Mouse (Mus musculus): Measurements from ENCODE around the gene Stk11ip.

The Stk11ip gene

DNA sequence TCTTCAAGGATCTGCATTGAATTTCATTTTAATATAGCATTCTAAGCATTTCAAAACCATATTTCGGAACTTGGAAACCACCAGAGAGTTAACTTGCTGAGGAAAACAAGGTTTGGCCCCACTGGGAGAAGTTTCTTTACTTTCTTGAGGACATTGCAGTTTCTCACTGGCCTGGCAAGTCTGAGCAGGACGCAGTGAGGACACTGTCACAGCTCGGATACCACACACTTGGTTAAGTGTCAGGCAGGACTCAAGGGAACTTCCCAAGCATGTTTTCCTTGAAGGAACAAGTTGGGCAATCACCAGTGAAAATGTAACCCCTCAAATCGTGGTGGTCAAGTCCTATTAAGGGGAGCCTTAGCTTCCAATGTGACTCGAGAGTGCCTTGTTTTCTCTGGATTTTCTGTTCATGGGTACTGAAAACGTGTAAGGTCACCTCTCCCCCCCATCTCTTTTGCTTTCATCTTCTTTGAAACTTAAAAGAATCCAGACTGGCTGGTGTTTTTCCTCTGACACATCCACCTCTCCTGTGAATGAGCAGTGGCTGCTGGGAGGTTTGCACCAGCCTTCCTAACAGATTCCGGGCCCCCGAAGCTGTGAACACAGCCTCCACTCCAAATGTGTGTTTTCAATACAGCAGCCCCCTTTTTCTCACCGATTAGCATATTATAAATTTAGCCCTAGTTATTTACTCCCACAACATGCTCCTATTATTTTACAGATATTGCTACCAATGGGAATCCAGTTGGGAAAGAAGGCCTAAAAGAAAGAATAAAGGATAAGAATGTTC, 16.9 kb upstream of the Stk11ip start:
- DNase-seq (ENCODE audit: low read depth, low spot score) = no peak

DNA sequence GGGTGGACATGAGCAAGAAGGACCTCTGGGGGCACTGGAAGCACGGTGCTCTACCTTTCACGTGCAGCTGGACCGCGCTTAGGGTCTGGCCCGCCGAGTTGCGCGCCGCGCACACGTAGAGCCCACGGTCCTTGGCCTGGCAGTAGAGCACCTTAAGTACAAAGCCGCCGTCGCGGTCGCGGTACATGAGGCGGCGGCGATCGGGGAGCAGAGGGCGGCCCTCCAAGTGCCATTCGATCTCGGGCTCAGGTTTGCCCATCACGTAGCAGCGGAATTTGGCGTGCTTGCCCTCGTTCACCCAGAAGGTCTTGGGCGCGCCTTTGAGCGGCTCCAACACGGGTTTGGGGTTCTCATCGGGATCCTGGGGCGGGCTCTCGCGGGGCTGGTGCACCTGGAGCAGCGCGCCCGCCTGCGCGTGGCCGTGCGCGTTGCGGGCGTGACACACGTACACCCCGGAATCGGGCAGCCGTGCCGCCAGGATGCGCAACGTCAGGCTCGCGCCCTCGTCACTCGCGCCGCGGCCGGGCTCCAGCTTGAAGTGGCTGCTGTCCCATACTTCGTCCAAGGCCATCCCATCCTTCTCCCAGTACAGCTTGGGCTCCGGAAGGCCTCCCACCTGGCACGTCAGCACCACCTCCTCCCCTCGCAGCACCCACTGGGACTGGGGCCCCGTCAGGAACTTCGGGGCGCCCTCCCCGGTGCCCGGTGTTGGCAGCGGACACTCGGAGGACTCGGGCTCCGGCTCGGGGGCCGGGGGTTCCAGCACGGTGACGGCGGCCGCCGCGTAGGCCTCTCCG, 16.0 kb upstream of the Stk11ip start:
- peak; percentile 37 for DNase-seq (ENCODE audit: low read depth, low spot score)

DNA sequence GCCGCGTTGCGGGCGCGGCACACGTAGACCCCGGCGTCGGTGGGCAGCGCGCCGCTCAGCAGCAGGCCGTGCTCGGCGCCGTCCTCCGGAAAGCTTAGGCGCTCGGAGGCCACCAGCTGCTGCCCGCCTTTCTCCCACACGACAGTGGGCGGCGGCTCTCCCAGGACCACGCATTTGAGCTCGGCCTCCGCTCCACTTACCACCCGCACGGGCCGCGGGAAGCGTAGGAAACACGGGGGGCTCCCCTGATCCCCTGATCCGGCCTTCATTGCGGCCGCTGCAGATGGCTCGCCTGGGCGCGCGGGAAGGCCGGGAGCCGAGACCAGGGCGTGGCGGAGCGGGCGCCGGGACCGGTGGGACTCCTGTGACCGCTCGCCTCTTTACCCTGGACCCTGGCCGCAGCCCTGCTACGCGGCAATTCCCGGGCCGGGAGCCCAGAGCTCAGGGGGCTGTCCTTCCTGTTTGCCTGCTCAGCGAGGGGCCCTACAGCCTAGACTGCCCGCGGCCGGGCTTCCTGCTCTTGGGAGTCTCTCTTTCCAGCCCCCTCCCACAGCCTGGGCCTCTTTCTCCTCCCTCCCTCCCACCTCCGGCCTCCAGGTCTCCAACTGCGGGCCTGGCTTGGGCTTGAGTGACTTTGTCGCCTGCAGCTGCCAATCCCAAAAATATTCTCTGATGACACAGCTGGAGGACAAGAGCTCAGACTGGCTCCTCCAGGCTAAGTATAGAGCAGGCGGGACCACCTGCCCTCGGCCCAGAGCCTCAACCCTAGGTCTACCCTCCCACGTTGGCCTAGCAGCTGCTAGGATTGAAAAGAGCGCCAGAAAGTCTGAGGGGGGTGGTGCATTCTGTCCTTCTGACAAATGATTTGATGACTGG, 15.1 kb upstream of the Stk11ip start, which contains the start of gene Obsl1:
TSS of gene Obsl1 (minus strand) at position 497 of the 876 bp plus-strand sequence.
- peak; percentile 46 for DNase-seq (ENCODE audit: low read depth, low spot score)

DNA sequence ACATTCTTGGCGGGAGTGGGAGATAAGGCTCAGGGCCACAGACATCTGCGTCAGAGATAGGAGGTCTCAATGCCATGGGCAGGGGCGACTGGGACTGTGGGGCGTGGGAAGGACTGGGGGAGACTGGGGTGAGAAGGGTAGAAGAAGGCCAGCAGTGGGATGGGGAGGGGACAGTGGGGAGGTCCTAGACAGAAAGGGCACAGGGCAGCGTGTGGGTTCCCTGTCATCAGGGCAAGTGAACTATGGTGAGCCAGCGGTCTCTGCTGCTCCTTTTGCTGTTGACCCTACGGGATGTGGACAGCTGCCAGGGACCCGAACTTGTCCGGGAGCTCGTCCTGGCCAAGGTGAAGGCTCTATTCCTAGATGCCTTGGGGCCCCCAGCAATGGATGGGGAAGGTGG, 14.3 kb upstream of the Stk11ip start, which contains the start of gene Inha:
TSS of gene Inha (plus strand) at position 72 of the 400 bp plus-strand sequence.
- DNase-seq (ENCODE audit: low read depth, low spot score) = no peak

DNA sequence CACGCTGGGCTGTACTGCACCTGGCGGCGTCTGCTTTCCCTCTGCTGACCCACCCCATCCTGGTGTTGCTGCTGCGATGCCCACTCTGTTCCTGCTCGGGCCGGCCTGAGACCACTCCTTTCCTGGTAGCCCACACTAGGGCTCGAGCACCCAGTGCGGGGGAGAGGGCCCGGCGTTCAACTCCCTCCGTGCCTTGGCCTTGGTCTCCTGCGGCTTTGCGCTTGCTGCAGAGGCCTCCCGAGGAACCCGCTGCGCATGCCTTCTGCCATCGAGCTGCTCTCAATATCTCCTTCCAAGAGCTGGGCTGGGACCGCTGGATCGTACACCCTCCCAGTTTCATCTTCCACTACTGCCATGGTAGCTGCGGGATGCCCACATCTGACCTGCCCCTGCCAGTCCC, 11.7 kb upstream of the Stk11ip start:
- DNase-seq (ENCODE audit: low read depth, low spot score) = no peak

DNA sequence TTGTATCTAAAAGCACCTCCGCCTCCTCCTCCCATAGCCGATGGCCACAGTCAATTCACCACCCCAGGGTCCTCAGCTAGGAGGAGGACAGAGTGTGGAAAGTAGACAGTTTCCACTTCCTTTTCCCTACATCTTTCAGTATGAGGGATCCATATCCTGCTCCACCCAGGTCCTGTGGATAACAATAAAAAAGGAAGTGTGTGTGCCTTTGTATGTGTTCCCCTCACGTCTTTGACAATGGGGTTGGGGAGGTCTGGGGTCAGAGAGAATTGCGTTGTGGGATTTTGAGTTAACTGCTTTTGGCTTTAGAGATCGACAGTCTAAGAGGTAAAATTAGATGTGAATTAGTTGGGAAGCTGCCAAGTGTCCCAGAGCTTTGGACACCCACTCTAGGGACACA, 11.2 kb upstream of the Stk11ip start:
- no peak for DNase-seq (ENCODE audit: low read depth, low spot score)

DNA sequence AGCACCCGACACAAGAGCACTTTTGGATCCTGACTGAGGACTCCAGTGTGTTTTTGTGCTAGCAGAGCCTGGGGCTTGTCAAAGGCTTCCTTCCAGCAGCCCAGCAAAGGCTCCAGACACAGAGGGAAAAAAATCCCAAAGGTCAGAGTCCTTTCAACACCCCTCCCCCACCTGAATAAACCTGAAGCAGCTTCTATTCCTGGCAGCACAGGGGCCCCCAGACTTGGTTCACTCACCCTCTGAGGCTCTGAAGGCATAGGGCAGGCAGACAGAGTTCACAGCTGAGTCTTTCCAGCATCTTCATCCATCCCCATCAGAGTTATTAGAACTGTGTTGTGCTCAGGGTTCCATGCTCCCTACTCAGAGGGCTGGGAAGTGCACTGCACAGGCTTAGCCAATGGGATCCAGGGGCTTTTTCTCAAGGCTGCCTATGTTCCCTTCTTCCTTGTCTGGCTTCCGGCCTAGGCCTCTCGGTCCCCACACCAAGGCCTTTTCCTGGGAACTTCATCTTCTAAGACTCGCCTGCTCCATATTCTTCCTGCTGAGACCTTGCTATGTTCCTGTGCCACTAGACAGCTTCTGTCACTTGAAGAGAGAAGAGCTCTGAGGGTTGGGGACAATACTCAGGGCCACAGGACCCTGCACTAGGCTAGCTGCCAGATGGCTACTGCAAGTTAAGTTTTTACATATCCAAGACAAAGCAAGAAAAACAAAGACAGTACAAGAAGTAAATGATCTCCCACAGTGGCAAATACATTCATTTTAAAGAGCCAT, 9.7 kb upstream of the Stk11ip start:
- no peak for DNase-seq (ENCODE audit: low read depth, low spot score)

DNA sequence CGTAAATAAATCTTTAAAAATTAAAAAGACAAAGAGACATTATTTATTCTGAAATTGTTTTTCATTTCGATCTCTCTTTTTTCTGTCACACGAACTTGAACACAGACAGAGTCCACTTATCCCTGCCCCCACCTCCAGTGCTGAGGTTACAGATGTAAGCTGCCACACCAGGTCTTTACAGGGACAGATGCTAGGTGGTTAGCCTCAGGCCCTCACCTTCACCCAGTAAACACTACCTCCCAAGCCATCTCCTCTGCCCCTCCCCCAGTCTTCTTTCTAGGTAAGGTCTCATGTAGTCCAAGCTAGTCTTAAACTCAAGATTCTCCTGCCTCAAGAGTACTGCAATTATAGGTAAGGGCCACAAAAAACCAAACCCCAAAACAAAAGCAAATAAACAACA, 8.8 kb upstream of the Stk11ip start:
- no peak for DNase-seq (ENCODE audit: low read depth, low spot score)

DNA sequence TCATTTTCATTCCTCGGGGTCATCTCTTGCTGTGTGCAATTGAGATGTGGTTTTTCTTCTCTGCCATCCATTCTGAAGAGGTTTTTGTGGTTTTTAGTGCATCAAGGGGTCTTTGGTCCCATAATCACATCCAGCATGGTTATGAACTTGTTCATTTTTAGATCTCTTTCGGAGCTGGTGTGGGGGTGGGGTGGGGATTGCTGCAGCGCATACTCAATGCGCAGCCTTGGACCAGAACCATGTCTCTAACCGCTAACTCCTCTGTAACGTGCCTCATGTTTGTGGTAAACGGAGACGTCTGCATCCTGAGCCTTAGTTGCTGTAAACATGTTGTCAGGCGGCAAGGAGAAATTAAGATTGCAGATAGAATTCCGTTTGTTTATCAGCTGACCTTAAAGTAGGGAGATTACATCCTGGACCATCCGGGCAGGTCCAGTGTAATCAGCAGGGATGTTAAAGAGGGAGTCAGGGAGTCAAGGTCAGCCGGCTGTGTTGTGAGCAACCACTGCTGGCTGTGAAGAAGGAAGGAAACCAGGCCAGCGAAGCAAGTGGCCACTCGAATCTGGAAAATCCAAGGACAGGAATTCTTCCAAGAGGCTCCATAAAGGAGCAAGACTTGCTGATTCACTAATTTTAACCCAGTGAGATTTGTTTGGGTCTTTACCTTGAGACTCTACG, 4.5 kb upstream of the Stk11ip start:
- DNase-seq (ENCODE audit: low read depth, low spot score) = no peak

DNA sequence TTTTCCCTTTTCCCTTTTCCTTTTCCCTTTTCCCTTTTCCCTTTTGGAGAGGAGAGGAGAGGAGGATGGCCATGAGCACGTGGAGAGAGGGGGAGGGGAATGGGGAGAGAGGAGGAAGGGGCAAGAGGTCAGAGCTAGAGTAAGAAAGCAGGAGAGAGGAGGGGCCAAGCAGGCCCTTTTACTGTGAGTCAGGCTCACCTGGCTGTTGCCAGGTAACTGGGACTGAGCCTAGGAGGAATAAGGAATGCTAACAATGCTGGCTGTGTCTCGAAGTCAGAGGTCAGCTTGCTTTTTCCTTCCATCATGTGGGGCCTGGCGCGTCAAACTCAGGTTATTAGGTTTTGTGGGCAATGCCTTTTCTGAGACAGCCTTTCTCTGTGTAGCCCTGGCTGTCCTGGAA, 3.3 kb upstream of the Stk11ip start:
- DNase-seq (ENCODE audit: low read depth, low spot score) = no peak

DNA sequence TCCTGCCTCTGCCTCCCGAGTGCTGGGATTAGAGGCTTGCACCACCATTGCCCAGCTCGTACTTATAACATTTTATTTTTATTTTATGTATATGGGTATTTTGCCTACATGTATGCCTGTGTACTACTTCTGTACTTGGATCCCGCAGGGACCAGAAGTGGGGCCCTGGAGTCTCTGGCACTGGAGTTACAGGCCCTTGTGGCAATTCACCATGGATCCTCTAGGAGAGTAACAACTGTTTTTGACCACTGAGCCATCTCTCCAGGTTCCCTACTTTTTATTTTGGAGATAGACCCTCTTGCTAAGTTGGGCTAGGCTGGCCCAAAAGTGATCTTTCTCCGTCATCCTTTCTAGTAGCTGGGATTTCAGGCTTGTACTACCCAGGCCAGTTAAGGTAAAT, 2.9 kb upstream of the Stk11ip start:
- no peak for DNase-seq (ENCODE audit: low read depth, low spot score)

DNA sequence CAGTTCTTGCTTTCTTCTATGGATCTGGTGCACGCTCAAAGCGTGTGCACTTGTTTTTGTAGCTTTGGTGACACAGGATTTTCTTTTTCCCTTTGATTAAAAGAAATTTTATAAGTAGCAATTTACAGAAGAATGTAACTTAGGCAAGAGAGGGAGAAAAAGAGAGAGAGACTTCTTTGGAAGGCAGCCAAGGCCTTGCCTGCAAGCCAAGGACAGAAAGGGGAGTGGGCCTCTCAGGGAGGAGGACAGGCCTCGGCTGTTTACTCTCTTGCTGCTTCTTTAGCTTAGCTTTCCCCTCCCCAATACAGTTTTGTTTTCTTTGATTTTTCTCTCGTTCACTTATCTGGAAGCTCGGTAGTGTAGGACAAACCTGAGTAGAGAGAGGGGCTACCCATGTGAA, 1.8 kb upstream of the Stk11ip start:
- DNase-seq (ENCODE audit: low read depth, low spot score) = no peak

DNA sequence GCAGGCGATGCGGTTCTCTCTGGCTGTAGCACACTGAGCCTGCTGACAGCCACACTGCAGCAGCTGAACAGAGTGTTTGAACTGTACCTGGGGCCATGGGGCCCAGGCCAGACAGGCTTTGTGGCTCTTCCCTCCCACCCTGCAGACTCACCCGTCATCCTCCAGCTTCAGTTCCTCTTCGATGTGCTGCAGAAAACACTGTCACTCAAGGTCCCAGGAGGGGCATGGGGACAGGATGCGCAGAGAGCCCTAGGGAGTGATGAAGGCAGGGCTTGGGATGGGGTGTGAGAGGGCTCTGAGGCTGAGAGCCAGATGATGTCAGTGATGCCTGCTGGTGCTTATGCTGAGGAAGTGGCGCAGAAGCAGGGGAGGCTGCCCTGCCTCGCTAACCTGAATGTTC, 3.4 kb downstream of the Stk11ip start:
- no peak for DNase-seq (ENCODE audit: low read depth, low spot score)

DNA sequence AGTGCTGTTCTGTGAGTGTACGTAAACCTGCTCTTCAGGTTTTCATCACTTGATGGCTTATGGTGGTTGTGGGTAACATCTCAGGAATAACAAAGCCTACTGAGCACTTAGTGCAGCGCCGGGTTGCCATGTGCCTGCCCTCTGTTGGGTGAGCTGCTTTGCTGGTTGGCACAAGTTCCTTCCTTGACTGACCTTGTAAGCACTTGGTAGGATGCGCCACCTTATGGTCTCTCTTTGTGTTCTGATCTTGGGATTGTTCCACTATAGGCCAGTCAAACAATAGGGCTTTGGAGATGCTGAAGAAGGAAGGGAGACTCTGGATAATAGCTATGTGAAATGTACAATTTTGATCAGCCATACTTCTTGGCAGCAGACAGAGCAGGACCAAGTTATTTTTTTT, 9.2 kb downstream of the Stk11ip start:
- no peak for DNase-seq (ENCODE audit: low read depth, low spot score)

DNA sequence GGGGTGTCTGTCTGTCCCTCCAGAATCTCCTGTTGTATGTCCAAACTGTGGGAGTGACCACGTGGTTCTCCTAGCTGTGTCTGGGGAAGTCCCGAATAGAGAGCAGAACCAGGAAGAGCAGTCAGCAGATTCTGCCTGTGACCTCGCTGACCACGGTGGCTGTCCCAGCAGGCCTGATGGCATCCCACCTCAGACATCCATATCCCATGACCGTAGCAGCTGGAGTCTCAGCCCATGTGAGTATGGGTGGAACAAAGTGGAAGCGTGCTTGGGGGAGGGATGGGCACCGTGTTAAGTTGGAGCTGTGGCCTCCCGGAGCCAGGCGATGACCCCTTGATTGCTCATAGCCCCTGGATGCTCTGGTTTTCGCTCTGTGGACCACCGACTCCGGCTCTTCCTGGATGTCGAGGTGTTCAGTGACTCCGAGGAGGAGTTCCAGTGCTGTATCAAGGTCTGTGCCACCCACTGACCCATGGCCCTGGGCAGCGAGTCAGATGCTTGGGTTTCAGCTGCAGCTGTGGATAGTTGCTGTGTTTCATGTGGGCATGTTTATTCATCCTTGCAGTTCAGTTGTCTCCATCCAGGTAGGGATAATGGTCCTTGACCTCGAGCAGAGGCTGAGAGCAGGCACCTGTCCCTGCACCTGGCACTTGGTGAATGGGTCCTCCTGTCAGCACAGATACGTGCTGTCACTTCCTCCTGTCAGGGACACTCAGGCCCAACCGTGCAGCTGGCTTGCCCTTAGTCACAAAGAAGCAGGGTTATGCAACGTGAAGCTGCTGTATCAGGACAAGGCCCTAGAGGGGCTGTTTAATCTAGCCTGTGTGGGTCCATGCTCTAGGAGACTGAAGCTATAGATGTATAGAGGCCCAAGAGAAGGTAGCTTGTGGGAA, 11.2 kb downstream of the Stk11ip start:
- DNase-seq (ENCODE audit: low read depth, low spot score) = no peak

DNA sequence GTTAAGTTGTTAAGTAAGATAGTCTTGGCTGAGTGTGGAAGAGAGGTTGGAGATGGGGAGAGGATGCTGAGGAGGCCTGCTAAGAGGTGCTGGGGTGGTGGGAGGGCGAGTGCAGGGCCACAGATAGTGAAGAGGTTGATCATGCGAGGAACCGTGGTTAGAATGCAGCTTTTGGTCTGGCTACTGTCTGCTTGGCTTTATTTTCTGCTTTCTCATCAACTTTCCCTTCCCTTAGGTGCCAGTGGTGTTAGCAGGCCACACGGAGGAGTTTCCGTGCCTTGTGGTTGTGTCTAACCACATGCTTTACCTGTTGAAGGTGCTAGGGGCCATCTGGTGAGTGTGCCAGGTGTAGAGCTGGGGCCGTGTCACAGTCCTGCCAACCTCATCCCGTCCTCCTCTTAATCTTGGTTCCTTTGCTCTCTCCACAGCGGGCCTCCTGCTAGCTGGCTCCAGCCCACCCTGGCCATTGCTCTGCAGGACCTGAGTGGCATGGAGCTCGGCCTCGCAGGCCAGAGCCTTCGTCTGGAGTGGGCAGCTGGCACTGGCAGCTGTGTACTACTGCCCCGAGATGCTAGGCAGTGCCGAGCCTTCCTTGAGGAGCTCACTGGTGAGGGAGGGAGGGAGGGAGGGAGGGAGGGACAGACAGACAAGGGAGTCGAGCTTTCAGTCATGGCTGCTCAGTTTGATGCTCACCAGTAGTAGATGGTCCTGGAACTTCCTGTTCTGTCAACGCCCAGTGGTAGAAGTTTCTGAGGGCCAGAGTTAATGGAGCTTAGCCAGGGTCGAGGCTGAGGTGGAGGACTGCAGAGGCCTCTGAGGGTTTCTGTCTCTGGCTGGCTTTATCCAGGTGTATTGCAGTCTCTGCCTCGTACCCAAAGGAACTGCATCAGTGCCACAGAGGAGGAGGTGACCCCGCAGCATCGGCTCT, 12.3 kb downstream of the Stk11ip start:
- DNase-seq (ENCODE audit: low read depth, low spot score) = no peak

DNA sequence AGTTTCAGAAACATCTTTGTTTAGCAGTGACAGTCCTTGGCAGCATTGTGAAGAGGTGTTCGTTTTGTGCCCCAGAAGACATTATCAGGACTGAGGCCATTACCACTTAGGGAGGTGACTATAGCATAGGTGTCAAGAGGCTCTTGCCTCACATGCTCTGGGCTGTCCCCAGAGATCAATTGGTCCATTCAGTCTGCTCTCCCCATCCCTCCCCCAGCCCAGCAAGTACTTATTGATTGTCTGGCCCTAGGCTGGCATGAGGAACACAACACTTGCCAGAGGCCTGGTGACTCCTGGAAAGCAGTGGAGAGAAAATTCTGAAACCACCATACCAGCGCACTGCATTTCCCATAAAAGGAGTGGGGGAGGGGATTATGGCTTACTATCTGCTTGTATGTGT, 16.3 kb downstream of the Stk11ip start:
- no peak for DNase-seq (ENCODE audit: low read depth, low spot score)

DNA sequence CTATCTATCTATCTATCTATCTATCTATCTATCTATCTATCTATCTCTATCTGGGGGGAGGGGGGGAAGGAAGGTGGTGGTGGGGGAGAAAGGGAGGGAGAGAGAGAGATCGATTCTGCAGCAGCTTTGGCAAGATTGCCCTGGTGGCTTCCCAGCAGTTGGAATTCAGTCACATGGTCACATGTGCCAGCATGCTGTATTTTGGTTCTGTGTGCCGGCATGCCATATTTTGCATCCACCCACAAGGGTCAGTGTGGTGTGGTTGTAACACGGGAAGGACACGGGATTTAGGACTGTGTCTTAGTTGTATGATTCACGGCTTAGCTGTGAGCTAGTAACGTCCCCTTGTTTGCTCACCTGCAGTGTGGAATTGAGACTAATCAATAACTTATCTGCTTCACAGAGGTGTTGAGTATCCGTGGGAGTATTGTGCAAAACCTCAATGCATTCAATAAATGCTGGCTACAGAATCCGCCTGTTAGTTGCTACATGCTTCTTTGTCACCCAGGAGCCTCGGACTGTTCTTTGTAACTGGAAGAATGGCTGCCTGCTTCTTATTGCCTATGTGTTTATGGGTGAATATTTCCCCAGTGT, 17.4 kb downstream of the Stk11ip start:
- DNase-seq (ENCODE audit: low read depth, low spot score) = no peak
